Mouse (Mus musculus): ENCODE measurements around the gene Sco2.

Sco2 gene

DNA sequence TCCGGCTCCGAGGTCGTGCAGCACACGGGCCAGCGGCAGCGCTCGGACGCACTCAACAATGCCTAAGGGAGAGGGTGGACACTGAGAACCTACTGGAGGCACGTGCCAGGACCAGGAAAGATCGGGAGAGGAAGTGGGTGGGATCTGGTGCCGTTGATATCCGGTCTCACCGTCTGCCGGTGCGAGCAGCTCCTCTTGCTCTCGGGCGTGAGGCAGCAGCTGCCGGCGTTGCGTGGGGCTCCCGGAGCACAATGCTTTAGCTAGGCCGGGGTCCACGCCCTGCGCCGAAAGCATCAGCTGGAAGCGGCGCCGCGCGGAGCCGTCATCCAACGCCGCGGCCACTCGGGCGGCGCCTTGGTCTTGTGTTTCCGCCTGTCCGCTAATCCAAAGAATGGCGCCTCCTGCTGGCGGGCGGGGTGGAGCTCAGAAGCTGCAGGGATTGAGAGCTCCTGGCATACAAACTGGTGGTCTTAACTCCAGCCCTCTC is at the start of gene Sco2:
Sco2 (minus strand) TSS at position 85 of the 487 bp plus-strand sequence.
- CTCF ChIA-PET = interaction anchor here (0.6 to 1.1 kb wide), 2 partner anchors 16 to 58 kb away, joined by 3 to 5 read pairs; no protein-coding TSS in a partner anchor

DNA sequence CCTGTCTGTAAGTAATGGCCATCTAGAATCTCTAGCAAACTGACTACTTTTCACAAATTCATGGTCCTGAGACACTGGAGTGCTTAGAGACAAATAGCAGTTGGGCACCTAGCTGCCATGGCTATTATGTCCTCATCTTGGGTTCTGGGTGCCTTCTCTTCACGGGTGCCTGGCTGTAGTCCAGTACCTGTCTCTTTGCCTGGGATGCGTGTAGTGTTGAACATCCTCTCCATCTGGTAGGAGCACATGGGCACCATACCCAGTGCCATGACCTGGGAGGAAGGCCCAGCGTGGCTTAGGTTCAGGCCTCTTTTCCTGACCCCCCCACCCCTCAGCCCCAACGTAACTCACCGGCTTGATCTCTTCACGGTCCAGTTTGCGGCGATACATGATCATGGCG is 48.3 kb upstream of the Sco2 start:
- CTCF ChIA-PET = no interaction called here

DNA sequence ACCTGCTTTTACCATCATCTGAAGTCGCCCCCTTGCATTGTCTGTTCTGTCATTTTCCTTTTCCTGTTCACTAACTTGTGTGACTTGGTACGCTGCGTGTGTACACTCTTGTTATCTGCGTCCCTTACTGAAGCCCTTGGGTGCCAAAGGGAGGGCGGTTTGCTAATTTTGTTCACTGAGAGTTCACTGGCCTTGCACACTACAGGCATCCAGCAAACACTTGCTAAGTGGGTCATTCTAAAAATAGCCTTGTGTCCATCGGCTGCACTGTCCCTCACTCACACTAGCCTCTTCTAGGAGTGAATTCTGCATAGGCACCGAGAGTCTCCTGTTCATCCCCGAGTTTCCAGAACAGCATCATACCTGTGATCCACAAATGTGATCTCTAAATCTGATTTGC is 41.6 kb upstream of the Sco2 start:
- CTCF ChIA-PET = no interaction called here

DNA sequence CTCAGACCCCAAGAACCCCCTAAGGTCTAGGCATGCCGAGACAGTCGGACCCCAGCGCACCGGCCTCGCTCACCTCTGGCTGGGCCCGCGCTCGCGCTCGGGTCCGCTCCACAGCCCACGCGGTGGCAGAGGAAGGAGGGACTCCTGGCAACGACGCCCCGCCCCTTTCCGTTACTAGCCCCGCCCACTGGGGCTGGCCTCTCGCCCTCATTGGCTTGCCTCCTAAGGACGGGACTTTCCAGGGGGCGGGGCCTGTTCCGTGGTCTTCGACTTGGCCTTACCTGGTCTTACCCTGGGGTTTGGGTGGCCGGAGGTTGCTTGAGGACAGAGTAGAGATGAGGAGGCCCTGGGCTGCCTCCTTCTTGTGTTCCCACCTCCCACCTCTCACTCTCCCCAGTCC is 36.5 kb upstream of the Sco2 start, which contains the start of gene Syce3:
Syce3 (minus strand) TSS at position 386 of the 400 bp plus-strand sequence.
- CTCF ChIA-PET = no interaction called here

DNA sequence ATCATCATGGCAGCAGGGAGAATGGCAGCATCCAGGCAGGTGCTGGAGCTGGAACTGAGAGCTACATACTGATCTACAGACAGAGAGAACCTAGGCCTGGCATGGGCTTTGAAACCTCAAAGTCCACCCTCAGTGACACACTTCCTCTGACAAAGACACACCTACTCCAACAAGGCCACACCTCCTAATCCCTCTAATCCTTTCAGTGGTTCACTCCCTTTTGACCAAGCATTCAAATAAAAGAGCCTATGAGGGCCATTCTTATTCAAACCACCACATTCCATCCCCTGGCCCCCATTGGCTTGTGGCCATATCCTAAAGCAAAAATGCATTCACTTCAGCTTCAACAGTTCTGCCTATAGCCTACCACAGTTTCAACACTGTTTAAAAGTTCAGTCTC is 33.0 kb upstream of the Sco2 start:
- CTCF ChIA-PET = no interaction called here

DNA sequence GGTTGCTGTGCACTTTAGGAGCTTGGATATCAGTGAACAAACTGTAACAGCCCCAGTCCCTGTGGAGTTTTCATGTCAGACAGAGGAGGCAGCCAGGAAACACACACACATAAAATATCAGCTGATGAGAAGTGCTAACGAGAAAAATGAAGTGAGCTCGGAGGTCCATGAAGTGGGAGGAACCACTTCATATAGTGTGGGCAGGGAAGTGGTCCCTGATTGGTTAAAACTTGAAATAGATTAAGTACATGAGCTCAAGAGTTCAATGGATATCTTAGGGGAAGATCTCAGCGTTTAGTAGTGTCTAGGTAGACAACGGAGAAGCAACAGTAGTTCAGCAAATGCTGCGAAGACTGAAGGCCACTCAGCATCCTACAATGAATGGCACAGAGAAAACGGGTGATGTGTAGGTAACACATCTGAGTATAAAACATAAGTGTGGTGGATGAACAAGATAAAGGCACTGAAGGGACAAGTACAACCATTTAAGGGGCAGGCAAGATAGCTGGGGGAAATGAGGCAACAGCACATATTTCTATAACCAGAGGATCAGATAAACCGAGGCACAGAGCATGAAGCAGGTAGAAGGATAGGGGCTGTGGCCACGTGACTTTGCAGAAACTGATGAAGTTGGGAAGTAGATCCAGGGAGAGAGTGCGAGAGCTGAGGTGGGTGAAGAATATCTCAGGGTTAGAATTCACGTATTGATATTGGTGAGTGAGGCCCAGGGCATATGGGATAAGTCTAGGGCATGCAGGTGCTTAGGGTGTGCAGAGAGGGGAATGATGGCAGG is 31.4 kb upstream of the Sco2 start:
- CTCF ChIA-PET = interaction anchor here (0.5 kb wide), 1 partner anchor 13 kb away, joined by 19 read pairs; no protein-coding TSS in a partner anchor

DNA sequence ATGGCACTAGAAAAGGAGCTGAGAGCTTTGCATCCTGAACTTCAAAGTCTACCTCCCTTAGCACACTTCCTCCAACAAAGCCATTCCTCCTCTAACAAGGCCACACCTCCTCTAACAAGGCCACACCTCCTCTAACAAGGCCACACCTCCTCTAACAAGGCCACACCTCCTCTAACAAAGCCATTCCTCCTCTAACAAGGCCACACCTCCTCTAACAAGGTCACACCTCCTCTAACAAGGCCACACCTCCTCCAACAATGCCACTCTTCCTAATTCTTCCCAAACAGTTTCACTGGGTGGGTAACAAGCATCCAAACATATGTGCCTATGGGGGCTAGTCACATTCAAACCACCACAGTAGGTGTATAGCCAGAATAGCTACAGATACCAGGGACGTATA is 28.8 kb upstream of the Sco2 start:
- CTCF ChIA-PET = no interaction called here

DNA sequence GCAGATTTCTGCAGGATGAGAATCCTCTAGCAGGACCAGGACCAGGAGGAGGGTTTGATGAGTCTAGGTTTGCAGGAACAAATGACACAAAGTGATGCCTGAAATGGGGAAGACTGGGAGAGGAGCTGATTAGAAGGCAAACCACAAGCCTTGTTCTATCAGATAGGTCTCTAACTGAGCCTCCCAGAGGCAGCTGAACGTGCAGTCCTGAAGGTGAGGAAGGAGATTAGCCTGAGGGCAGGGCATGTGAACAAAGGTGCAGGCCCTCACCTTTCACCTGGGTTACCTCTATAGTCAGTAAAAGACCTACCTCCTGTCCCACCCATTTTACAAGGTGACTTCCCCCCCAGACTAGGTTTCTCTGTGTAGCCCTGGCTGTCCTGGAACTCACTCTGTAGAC is 26.1 kb upstream of the Sco2 start:
- CTCF ChIA-PET = no interaction called here

DNA sequence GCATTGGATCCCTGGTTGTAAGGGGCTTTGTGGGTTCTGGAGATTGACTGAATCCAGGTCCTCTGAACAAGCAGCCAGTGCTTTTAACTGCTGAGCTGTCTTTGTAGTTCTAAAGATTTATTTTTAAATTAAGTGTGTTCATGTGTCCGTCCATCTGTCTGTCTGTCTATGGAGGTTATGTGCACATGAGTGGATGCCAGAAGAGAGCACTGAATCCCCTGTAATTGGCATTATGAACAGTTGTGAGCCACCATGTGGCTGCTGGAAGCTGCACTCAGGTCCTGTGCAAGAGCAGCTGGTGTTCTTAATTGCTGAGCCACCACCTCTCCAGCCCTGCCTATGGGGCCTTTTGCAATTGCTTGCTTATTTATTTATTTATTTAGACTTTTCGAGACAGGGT is 24.5 kb upstream of the Sco2 start:
- CTCF ChIA-PET = no interaction called here

DNA sequence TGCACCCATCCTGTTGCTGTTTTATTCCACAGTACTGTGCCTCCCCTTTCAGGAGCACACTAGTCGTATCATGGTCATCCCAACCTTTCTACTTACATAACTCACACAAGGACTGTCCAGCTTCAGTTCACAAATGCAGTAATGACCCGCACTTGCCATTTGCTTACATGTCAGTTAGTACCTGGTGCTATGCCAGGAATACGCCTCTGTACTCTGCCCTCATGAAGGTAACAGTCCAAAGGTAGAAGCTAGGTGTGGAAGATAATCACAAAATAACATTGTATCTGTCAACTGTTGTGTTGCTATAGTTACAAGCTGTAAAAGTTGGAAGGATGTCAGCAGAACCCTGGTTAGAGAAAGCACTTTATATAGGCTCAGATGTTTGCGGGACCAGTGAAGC is 23.2 kb upstream of the Sco2 start:
- CTCF ChIA-PET = no interaction called here

DNA sequence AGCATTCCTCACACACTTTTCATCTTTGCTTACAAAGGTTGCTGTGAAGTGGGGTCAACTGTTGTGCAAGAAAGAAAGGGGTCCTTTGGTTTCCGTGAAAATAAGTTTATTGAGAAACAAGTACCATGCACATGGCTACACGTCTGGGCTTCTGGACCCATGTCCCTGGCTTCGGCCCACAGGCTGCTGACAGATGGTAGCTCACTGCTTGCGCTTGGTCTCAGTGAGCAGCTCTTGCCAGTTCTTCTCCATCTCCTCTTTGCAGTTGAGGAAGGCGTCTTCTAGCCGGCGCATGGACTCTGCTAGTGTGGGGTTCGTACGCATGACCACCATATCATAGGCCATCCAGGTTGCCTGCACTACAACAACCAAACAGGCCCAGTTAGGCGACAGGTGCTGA is 16.4 kb upstream of the Sco2 start:
- CTCF ChIA-PET = no interaction called here

DNA sequence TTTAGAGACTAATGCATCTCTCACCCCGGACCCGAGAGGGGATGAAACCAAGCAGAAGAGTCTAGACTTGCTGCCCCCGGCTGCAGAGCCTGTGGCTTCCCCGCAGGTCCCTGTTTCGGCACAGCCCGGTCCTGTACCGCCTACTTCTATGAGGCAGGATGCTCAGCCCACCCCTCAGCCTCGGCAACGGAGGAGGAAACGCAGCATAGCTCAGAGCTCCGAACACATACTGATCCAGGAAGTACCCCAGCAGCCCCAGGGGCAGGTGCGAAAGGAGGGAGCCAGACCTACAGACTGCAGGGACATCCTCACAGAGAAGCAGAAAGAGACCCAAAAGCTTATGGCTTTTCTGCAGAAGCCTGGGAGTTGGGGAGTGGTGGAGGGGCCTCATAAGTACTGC is 13.5 kb upstream of the Sco2 start:
- CTCF ChIA-PET = no interaction called here

DNA sequence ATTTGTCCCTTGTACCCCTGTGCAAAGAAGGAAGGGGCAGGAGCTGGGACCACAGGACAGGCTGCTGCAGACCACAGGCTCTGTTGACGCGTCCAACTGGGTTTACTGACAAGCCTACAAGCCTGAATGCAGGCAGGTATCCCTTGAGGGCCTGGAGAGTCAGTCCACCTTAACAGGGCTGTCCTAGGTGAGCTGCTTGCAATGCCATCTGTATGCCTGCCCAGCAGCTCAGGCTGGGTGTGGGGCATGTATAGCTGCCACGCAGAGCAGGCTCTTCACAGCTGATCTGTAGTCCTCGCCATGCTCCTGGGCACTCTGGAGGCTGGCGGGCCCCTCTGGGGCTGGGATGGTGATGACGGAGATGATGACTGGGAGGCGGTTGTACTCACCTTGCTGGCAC is 11.0 kb upstream of the Sco2 start, which contains the start of gene Klhdc7b:
Klhdc7b (plus strand) TSS at position 301 of the 400 bp plus-strand sequence.
- CTCF ChIA-PET = no interaction called here

DNA sequence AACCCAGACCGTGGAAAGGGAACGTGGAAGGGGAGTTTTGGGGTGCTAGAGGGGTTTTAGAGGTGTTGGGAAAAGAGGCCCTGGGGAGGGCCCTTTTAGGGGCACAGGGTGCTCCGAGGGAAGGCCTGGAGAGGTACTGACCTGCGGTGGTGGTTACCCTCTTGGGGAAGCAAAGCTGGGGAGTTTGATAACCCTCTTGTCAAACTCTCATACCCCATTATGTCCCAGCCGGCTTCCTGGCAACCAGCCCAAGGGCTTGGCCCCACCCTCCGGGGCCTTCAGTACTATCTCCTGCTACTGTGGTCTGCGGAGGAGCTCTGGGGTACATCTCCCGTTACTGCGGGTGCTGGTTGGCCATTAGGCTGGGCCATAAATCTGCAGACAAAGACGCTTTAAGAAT is 5.8 kb upstream of the Sco2 start:
- CTCF ChIA-PET = interaction anchor here (0.6 kb wide), 1 partner anchor 300 kb away, joined by 4 read pairs; no protein-coding TSS in a partner anchor

DNA sequence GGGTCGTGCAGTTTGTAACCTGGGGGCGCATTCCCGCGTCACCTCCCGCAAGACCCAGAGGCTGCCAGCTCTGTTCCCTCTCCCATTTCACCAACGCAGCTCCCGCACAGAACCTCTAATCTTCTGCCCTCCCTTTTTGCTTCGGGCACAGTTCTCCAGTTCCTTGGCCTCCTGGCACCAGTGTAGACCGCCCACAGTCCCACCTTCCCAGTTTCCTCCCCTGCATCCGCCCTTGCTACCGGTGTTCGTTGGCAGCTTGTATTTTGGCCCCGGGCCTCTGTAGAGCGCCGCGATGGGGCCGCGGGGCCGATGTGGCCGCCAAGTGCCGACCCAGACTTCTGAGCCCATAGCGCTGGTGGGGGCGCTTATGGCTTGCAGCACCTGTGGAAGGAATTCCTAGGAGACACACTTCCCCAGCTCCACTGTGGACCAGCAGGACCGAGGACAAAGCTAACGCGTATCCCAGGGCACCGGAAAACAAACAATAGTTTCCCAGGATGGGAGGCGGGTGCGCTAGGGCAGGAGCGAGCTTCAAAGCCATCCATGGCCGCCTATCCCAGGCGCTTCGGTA is 5.3 kb upstream of the Sco2 start, which contains the start of gene Odf3b:
Odf3b (minus strand) TSS at position 452 of the 571 bp plus-strand sequence.
- CTCF ChIA-PET = no interaction called here

DNA sequence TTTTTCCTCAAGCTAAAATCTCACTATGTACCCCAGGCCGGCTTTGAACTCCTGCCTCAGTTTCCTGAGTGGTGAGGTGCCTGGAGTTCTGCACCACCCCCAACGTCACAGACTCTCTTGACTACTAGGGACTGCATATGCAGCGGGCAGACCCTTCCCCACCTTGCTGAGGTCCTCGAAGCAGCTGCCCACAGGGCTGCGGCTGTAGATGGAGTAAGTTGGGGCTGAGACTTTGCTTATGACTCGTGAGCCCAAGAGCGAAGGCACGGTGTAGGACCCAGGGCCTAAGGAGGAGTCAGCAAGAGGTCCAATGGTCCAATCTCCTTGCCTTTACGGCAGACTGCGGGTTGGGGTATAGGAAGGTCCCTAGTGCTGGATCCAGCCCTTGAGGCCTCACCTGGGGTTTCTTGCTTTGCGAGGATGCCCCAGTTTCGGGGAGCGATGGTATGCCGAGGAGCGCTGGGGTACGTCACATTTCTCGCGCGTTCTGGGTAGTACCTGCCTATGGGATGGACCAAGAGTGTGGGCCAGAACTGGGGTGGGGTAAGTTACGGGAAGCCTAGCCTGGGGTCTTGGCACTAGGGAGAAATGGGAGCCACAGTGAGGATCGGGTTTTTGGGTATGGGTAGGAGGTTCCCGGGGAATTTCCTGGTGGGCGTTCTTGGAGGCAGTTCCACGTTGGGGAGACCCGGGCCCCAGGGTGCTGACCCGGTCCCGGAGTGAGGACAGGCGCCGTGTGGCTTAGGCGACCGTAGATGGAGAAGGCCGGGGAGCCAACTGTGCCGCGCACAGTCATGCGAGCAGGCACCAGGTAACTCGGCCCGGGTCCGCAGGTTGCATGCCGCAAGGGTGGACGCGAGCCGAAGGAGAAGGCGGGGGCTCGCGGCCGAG is 4.5 kb upstream of the Sco2 start:
- CTCF ChIA-PET = no interaction called here

DNA sequence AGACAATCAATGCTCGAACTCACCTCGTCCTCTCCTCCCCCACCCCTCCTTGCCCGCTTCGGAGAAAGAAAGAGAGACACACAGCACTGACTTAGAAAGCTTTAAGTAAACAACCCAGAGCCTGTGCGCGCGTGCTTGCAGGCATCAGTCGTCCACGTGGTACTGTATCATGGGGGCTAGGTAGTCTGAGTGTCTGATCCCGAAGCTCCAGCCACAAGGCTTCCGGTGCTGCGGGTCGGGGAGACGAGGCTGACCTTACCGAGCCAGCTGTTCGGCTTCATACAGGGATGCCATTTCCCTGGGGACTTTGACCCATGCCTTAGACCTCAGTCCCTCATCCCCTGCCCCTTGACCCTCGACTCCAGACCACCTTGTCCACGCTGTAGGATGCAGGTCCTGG is 3.7 kb upstream of the Sco2 start:
- CTCF ChIA-PET = no interaction called here

DNA sequence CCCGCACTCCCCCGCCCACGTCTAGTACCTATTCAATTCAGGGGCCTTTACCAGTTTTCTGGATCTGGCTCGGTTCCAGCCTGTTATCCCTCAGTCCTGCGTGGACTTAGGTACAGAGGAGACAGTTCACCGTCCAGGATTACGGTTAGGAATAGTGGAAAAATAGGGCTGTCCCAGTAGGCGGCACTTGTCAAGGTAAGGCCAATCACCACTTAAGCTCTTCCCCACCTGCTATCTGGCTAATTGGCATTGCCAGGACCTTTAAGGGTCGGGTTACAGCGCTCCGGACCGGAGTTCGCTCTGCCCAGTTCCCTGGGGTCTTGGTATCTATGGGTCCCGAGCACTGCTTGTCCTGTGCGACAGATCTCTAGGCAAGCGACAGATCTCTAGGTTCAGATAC is 3.3 kb upstream of the Sco2 start, which contains the start of gene Tymp:
Tymp (minus strand) TSS at position 83 of the 400 bp plus-strand sequence.
- CTCF ChIA-PET = no interaction called here

DNA sequence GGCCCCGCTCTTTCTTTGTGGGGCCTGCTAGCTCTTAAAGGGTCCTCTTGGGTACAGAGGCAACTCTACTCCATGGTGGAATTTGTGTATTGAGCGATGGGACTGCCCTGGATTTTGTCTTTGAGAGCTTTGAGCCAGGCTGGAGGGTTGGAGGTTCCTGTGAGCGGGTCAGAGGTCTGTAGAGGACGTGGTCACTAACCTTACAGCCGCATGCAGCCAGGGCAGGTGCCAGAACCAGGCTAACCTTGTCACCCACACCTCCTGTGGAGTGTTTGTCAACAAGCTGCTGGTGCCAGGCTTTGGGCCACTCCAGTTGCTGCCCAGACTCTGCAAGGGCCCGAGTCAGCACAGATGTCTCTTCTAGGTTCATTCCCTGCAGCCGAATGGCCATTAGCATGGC is 2.4 kb upstream of the Sco2 start:
- CTCF ChIA-PET = no interaction called here

DNA sequence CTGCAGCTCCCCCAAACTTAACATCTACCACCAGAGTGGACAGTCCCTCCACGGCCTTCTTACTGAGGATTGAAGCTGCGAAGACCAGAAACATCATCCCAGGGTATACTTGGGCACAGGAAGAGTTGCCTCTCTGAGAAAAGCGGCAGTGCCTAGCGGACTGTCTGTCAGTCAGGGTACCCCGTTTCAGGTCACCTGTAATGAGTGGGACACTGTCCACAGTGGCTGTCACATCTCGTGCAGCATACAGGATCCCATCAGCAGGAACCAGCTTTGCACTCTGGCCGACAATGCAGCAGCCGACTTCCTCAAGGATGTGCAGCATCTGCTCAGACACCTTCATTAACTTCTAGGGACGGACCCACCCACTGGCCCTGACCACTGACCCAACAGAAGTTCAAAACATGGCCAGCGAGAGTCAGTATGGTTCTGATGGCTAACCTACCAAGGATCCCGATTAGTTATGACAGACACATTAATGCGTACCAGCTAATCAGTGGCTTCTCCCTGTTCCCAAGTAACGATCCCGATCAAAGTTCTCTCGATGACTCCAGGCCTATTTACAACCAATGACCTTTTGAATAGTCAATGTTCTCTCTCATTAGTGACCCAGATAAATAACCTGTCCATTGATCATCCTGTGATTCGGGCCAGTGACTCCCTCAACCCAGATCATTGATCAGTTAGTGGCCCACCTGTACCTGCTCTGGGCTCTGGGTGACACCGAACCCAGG is 1.3 kb upstream of the Sco2 start:
- CTCF ChIA-PET = no interaction called here

DNA sequence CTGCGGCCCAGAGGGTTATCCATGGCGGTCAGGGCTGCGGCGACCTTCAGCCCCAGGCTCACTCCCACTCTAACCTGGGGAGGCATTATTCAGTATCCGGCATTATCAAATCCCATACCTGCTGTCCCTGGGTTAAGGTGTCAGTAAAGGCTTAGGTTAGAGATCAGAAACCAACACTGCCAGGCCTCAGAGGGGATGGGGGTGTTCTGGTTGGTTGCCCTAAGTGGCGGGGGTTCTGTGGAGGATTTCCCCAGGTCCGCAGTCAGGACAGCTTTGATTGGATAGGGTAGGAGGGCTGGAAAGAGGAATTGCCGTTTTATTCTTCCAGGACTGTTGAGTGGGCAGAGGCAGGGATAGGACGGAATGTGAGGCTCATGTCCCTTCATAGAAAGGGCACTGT is 694 bp upstream of the Sco2 start:
- CTCF ChIA-PET = interaction anchor here (1.1 kb wide), 1 partner anchor 58 kb away, joined by 3 read pairs; no protein-coding TSS in a partner anchor

All from spleen, embryonic (tissue).